Mouse (Mus musculus) adrenal gland, adult (tissue): ENCODE results near the gene Atp1a1.

Source experiments
- DNase-seq, 2 experiments: peaks; one replicate each; pipeline ENCODE4 v3.0.0; 2022 to 2023; ENCODE audit warnings: low spot score in 1 of 2; ENCODE audit not compliant: inconsistent age in 2 of 2

The Atp1a1 gene

DNA sequence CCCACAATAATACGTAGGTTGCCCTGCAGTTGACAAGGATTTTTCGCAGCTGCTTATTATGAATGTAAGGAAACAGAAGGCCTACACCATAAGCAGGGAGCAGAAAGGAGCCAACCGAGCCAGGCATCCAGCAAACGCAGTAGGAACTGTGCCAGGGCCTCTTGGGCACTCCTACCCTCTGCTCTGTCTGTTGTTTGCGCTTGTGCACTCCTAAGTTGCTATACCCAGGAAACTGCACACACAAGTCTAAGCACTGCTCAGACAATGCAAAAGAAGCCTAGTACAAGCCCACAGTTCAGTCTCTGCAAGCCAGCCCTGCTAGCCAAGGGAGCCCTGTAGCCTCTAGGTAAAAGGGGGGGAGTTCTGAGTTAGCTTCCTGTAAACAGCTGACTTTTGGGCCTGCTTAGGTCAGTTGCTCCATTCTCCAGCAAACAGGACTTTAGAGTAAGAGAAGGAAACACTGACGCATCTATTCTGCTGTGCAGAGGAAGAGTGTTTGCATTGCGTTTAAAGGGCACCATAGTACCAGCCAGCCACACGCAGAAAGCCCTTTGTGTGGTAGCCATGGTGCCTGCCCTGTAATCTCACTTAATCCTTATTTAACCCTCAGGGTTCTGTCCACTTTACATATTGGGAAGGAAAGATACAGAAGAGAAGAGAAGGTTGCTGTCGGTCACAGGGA lies 43.5 kb downstream of the Atp1a1 start:
- DNase-seq = no peak

DNA sequence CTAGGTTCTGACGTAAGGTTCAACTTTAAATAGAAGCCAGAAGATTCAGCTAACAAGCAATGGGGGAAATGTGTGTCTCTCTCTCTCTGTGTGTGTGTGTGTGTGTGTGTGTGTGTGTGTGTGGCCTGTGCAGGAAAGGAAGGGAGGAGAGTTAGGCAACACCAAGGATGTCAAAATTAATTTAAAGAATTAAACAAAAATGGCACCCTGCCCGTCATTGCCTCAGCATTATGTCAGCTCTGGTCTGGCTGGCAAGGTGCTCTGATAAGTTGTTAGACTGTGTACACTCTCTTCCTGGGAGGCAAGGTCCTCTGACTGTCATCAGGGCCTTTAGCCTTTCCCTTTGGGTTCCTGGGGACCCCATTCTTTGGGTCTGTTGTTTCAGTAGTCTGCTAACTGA lies 47.8 kb downstream of the Atp1a1 start:
- no peak for DNase-seq

DNA sequence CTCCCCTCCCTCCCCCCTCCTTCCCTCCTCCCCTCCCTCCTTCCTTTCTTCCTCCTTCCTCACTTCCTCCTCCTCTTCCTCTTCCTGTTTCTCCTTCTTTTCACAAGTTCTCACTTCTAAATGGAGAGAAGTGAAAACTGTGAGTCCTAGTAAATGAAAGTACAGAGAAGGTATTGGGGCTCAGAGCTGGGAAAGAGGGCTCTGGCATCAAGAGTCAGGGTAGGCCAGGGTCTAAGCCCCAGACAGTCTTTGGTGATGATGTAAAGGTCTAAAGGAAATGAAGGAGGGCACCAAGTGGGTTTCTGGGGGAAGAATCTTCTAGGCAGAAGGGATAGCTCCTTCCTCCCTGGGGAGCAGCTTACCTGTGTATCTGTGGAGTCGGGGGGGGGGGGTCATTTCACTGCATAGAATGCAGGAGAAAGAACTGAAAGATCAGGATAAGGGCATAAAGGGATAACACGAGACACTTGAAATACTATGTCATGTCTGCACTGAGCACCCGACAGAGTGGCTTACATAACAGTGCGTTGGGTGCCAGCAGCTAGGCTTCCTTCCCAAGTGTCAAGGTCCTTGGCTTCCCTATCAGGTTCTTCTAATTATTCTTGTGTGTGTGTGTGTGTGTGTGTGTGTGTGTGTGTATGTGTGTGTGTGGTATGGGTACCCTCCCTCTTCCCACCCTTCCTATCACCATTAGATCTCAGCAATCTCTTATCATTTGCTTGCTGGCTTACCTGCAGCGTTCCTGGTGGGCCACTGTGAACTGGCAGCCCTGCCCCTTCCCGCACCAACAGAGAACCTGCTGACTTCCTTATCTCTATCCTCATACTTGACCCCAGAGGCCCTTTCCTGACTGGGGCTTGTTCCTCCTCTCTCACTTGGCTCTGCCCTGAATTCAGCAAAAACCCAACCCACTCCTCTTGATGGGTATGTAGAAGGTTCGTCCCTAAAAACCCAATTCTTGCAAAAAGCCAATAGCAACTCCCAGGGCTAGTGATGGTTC lies 51.6 kb downstream of the Atp1a1 start:
- DNase-seq = peak; percentile 71 to 80

DNA sequence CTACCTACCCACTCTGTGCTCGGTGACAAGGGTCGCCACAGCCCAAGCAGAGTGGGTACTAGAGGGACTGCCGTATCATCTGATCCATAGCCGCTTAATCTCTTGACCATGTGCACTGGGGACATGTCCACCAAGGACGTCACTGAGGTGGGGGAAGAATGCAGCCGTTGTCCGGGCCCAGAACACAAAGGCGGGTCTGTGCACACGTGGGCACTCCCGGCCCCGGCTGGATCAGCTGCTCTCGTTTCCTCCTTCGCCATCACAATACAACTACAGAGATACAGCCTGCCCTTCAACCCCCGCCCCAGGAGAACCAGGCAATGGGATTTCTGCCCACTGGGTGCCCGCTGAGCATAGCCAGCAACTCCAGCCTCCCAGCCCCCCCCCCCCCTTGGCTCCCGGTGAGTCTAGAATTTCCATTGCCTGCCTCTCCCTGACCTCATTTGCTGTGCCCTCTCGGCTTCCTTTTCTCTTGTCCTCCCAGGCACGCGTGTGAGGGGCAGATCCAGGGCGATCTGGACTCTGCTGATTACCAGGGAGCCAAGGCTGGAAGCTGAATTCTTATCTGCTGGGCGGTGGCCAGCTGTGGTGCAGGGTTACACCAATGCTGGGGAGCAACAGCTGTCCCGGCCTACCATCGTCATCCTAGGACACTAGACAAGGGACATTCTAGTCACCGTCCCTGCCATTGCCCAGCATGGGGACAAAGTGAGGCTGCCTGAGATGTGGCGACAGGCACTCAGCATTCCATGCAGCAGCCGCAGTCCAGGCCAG lies 52.8 kb downstream of the Atp1a1 start:
- peak; percentile 84 to 95 for DNase-seq

DNA sequence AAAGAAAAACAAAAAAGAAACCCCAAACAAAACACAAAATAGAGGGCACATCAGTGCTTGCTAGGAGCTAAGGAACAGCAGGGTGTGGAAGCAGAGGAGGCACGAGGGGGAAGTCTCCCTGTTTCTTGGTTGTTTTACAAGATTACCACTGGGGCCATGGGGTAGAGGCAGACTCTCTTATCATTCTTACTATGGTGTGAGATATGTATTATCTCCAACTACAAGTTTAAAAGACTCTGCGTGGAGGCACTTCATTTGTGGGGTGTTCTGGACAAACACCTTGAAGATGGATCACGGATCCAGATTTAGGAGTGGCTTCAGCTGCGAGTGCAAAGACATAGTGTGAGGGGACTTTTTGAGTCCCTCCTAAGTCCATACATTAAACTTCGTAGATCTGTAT lies 54.7 kb downstream of the Atp1a1 start:
- no peak for DNase-seq

DNA sequence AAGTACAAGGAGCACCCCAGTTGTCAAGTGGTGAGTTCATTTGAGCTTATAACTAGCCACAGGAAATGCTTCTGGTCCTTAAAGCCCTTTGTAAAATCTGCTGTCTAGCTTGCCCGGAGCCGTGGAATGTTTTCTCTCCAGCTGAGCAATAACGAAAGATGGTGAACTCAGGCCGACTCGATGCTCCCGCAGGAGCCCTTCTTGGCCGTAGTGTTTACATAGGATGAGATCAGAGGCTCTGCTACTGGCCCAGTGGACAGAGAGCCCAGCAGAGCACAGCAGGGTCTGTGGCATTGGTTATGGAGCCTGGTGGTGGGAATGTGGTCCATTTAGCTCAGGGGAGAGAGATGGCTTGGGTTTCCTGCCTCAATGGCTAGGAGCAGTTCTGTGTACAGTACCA lies 60.4 kb downstream of the Atp1a1 start:
- no peak for DNase-seq

DNA sequence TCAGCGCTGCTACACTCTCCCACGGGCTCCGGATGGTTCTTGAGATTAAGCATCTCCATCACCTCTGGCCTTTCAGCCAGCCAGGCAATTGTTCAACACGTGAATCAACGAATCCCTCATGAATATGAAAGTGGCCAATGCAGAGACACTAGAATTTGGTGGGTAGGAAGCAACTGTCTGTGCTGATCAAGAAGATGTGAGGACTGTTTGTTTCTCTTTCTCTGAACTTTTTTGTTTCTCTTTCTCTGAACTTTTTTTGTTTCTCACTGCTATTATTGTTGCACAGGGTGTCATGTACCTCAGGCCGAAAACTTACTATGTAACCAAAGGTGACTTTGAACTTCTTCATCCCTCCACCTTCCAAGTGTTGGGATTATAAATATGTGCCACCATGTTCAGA lies 62.9 kb downstream of the Atp1a1 start:
- no peak for DNase-seq

DNA sequence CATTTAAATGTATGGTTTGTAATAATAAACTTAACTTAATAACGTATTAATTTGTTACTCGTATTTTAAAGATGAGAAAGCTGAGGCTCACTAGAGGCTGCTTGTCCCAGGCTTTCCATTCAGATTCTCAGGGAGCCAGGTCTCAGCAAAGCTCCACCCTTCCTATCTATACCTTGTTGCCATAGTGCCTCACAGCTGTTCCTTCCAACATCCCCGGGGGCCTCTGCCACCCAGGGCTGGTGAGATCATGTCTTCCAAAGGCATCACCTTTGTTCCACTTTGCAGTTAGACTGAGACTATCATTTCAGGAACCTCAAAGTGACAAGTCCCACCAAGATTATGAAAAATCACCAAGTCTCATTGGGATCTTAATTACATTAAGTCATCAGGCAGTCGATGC lies 63.9 kb downstream of the Atp1a1 start:
- DNase-seq = no peak

DNA sequence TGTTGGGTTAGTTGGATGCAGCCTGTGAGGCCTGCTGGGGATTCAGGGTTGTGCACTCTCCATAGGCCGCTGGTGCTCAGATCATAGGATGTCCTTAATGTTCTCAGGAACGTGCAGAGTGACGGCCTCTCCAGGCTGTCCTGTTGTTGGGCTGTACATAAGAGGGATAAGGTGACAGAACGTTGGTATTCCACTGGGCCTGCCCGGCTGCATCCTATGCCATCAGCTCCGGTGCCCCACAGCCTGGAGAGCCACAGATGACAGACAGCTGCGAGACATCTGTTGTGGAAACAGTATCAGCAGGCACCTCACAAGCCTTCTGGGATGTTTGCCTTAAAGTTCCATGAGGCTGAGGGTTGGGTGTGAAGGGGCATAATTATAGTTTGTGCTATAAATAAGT lies 68.2 kb downstream of the Atp1a1 start:
- DNase-seq = no peak

DNA sequence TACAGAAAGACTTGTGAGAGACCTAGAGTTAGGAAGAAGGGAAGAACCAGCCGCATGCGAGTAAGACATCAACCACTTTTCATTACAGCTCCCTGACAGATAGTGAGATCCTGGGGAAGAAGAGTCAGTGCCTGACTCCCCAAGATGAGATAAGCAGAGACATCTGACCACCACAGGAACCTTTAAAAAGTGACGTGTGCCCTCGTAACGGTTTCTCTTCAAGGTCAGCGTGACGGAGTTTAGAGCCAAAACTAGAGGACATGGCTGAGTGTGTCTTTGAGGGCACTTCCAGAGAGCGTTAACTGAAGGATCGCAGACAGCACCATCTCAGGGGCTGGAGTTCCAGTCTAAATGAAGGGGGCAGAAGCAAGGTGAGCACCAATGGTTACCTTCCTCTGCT lies 70.2 kb downstream of the Atp1a1 start:
- DNase-seq = peak in 1 of 2 experiments; percentile 67

DNA sequence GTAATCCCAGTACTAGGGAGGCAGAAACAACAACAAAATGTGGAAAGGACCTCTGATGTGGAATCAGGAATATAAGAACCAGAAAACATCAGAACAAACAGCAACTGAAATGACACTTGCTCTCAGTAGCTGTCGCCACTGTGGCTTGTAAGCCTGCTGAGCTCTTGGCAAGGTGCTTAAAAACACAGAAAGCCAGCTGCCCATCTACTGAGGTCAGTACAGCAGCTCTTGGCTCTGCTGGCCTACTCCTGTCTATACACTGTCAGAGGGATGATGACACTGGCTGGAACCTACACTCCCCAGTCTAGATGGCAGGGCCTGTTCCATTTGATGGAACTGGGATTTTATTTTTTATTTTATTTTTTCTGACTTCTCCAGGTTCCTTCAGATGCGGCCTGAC lies 71.1 kb downstream of the Atp1a1 start:
- DNase-seq = no peak

DNA sequence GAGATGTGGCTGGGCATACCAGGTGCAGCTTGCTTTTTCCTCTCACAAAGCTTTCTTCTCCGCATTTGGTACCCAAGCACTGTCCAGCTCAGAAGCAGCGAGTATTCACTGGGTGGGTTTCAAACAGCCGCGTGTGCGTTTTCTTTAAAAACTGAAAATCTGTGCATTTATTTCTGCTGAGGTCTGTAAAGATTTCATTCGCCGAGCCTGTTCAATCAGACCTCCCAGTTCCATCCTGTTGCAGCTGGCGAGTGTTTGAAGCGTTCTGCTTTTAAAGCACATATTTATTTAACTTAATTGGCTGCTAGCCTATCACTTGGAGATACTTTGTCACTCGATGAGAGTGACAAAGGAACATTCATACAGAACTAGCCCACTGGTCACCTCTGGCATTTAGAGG lies 73.6 kb downstream of the Atp1a1 start:
- DNase-seq = no peak

DNA sequence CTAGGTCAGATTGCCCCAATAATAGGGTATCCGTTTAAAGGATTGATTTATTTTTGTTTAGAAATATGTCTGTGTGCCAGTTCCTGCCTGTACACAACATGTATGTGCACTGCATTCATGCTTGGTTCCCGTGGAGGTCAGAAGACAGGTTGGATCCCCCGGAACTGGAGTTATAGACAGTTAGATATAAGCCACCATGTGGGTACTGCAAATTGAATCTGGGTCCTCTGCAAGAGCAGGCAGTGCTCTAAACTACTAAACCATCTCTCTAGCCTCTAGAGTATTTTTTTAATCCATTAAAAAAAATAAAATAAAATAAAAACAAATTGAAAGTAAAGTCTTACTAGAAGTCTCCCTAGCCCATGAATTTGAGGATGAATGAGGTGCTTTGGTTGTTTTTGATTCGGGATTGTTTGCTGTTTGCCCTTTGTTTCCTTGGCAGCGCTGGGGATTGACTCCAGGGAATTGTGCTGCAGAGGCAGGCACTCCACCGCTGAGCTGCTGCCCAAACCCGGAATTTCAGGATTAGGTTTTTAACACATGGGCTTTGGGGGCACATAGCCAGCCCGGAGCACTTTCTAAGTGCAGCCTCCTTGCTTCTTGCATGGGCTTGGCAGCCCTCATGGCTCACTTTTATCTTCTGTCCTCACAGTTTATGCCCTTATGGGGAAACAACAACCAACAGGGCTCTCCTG lies 75.4 kb downstream of the Atp1a1 start:
- DNase-seq = peak in 1 of 2 experiments; percentile 38

DNA sequence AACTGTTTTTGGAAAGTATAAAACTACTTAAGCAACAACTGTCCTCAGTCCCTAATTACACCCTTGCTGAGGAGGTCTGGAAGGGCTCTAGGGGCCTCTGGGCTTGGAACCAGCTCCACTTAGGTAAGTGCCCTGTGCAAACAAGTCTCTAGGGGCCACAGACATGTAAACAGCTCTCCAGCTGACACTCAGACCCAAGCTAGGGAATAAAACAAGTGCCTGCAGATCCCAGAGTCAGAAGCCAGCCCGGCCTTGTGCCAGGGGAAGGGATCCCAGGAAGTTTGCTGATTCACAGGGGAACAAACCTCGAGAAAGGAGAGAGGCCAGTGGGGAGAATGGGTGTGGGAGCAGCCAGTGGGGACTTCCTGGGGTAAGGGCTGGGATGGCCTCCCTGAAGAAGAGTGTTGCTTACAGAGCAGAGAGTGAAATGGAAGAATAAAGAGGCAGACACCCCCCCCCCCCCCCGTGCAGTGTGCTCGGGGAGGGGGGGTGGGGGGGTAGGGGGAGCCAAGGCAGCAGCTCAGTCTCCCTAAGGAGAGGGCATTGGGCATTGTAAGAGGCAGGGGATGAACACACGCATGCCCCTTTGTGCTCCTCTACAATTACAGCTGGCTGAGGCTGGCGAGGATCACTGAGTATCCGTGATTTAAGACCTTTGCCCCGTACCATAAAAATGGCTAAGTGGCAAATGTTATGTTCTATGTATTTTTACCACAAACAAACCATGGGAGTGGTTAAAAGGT lies 76.2 kb downstream of the Atp1a1 start:
- DNase-seq = peak in 1 of 2 experiments; percentile 71

DNA sequence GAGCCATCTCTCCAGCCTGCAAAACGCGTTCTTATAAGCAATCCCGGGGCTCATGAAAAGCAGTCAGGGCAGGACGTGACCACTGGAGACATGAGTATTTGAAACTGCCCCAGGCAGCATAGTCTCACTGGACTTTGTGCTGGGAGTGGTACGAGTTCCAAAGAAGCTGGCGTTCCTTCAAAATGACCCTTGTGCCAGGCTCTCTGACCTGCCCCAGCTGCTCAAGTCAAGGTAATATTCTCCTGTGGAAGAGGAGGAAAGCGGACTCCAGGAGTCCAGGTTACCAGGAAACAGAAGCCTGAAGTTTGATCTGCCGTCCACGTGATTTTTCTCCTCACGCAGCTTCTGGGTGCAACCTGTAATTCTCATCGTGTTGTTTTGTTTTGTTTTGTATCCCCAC lies 77.9 kb downstream of the Atp1a1 start:
- peak in 1 of 2 experiments; percentile 33 for DNase-seq
